Mouse (Mus musculus) midbrain, postnatal 0 days (tissue): ENCODE results near the gene Ppy. TPM values are rescaled to one million over a fixed set of nuclear protein-coding genes. Genes with fewer than 3 reads are reported as not detected.

ENCODE experiments used
- ATAC-seq: fragments of 200-750 bp; cut with Nextera tagmentation; 2 replicates; pipeline ENCODE4 v1.8.0; 2017; ENCODE audit warnings: moderate number of reproducible peaks, mild to moderate bottlenecking, moderate TSS enrichment, moderate library complexity; ENCODE audit not compliant: low FRiP score
- DNase-seq: peaks from one replicate; pipeline ENCODE4 v3.0.0-alpha.2; 2015; ENCODE audit warnings: low spot score
- H3K27ac ChIP-seq: fragments of 300-500 bp; sonication (generic); 2 replicates; pipeline ENCODE4 v1.5.1; 2014; ENCODE audit warnings: low read depth, mild to moderate bottlenecking, low read length, mixed read lengths
- H3K27me3 ChIP-seq: fragments of 300-500 bp; sonication (generic); 2 replicates; pipeline ENCODE4 v1.6.1; 2014; ENCODE audit warnings: low read length, control low read depth, mixed read lengths; ENCODE audit not compliant: insufficient read depth
- H3K36me3 ChIP-seq: fragments of 300-500 bp; sonication (generic); 2 replicates; pipeline ENCODE4 v1.6.1; 2014; ENCODE audit warnings: low read length, control low read depth, mixed read lengths; ENCODE audit not compliant: insufficient read depth
- H3K4me1 ChIP-seq: fragments of 300-500 bp; sonication (generic); 2 replicates; pipeline ENCODE4 v1.6.1; 2014; ENCODE audit warnings: mild to moderate bottlenecking, control low read depth, antibody characterized with exemption, low read length, mixed read lengths; ENCODE audit not compliant: insufficient read depth
- H3K4me2 ChIP-seq: fragments of 300-500 bp; sonication (generic); 2 replicates; pipeline ENCODE4 v1.6.1; 2014; ENCODE audit warnings: low read depth, mild to moderate bottlenecking, low read length, mixed read lengths; ENCODE audit not compliant: poor library complexity, severe bottlenecking
- H3K4me3 ChIP-seq: fragments of 300-500 bp; sonication (generic); 2 replicates; pipeline ENCODE4 v1.5.1; 2014; ENCODE audit warnings: low read depth, mild to moderate bottlenecking, low read length, moderate library complexity
- H3K9ac ChIP-seq: fragments of 300-500 bp; sonication (generic); replicated peaks from 2 replicates; pipeline ENCODE4 v1.6.1; 2014; ENCODE audit warnings: mild to moderate bottlenecking, low read length, moderate library complexity, mixed read lengths; ENCODE audit not compliant: poor library complexity, severe bottlenecking
- H3K9me3 ChIP-seq: fragments of 300-500 bp; sonication (generic); 2 replicates; pipeline ENCODE4 v1.6.1; 2016; ENCODE audit warnings: low read length, control low read depth
- CTCF ChIP-seq: IDR thresholded peaks from 2 replicates; pipeline ENCODE4 v1.5.1; 2016; ENCODE audit warnings: antibody characterized with exemption, mild to moderate bottlenecking
- WGBS: fragments of 180-500 bp; shearing (Covaris S2); extraction: QIAGEN DNeasy Blood & Tissue Kit; methylation state at CpG from one replicate; pipeline ENCODE4 v1.1.7; 2014; 5-methylcytosine and 5-hydroxymethylcytosine counted together
- polyA plus RNA-seq: library from polyadenylated mRNA; unstranded; fragments of >200 nt; fragmentation: Nextera tagmentation; extraction: Ambion mirVana; gene quantifications from 2 replicates; pipeline ENCODE4 v1.2.1, GENCODE M21; 2015
- total RNA-seq: library from RNA; depleted of rRNA; stranded (reverse); fragments of >200 nt; gene quantifications from 2 replicates; pipeline ENCODE4 v1.2.3, GENCODE M21; 2014

The Ppy gene
- total and polyA plus RNA-seq, 2 experiments from 2014 or later = not detected

GRCm38 (mm10) chr11:102117386-102117785, 16.3 kb upstream of the Ppy start:
- no peak for ATAC-seq
- no peaks in the 10 kb centered on the region for H3K9me3 ChIP-seq
- TF ChIP-seq CTCF = no peak
- WGBS = 86% methylated on average over 6 of the region's 6 CpGs
- no peaks in the 10 kb centered on the region for H3K4me1 ChIP-seq
- no peak overlapping the region for H3K9ac ChIP-seq
- DNase-seq = no peak
- H3K27me3 ChIP-seq = no peaks in the 10 kb centered on the region
- no peak overlapping the region for H3K27ac ChIP-seq
- no peaks in the 10 kb centered on the region for H3K36me3 ChIP-seq
- no peak overlapping the region for H3K4me2 ChIP-seq
- no peak overlapping the region for H3K4me3 ChIP-seq

- Histone ChIP-seq H3K36me3 (no peaks in the 10 kb centered on the region), H3K9me3 (no peaks in the 10 kb centered on the region), H3K4me2 (no peak overlapping the region), H3K27ac (no peak overlapping the region), H3K27me3 (no peaks in the 10 kb centered on the region), H3K4me1 (no peaks in the 10 kb centered on the region), H3K4me3 (no peak overlapping the region), H3K9ac (no peak overlapping the region)
- WGBS = 85% methylated on average over 8 of the region's 8 CpGs
- DNase-seq (no peak), ATAC-seq (no peak)
- no peak for TF ChIP-seq CTCF
Measured at GRCm38 (mm10) chr11:102116241-102116640, 15.1 kb upstream of the Ppy start.

GRCm38 (mm10) chr11:102111576-102111975, 10.5 kb upstream of the Ppy start:
- peaks cover 24% of the 10 kb centered on the region for H3K27me3 ChIP-seq
- H3K4me1 ChIP-seq = no peaks in the 10 kb centered on the region
- ATAC-seq (no peak), DNase-seq (no peak)
- no peak for TF ChIP-seq CTCF
- H3K4me3 ChIP-seq = no peak overlapping the region
- H3K9me3 ChIP-seq = no peaks in the 10 kb centered on the region
- no peak overlapping the region for H3K4me2 ChIP-seq
- H3K27ac ChIP-seq = no peak overlapping the region
- 84% methylated on average over 5 of the region's 5 CpGs for WGBS
- H3K36me3 ChIP-seq = no peaks in the 10 kb centered on the region
- no peak overlapping the region for H3K9ac ChIP-seq

- H3K4me1 ChIP-seq = no peaks in the 10 kb centered on the region
- peaks cover 47% of the 10 kb centered on the region for H3K27me3 ChIP-seq
- WGBS = 9% methylated on average over 9 of the region's 9 CpGs
- 0 out of 2 replicates have a peak within 1 kb of the TSS, but pooled peaks have one; percentile 18 for H3K4me2 ChIP-seq
- no peak within 1 kb of the TSS for H3K27ac ChIP-seq
- TF ChIP-seq CTCF = no peak
- H3K9ac ChIP-seq = no peak within 1 kb of the TSS
- no peaks in the 10 kb centered on the region for H3K9me3 ChIP-seq
- no peak for ATAC-seq
- DNase-seq = no peak
- H3K36me3 ChIP-seq = no peaks in the 10 kb centered on the region
- no peak within 1 kb of the TSS for H3K4me3 ChIP-seq
Measured at GRCm38 (mm10) chr11:102107732-102108131, 6.6 kb upstream of the Ppy start, which contains the start of gene Pyy. Gene Pyy (minus strand): TSS chr11:102107832.

GRCm38 (mm10) chr11:102106911-102107310, 5.8 kb upstream of the Ppy start:
- H3K4me1 ChIP-seq = no peaks in the 10 kb centered on the region
- no peaks in the 10 kb centered on the region for H3K36me3 ChIP-seq
- H3K27me3 ChIP-seq = peaks cover 47% of the 10 kb centered on the region
- H3K27ac ChIP-seq = no peak overlapping the region
- 3% methylated on average over 19 of the region's 21 CpGs for WGBS
- H3K4me3 ChIP-seq = no peak overlapping the region
- H3K9me3 ChIP-seq = no peaks in the 10 kb centered on the region
- no peak overlapping the region for H3K9ac ChIP-seq
- no peak for TF ChIP-seq CTCF
- ATAC-seq = no peak
- 0 out of 2 replicates have a peak overlapping the region, but pooled peaks have one; percentile 18 for H3K4me2 ChIP-seq
- DNase-seq = no peak

- ATAC-seq (no peak), DNase-seq (peak; percentile 77)
- Histone ChIP-seq H3K4me3 (no peak overlapping the region), H3K9me3 (no peaks in the 10 kb centered on the region), H3K4me2 (no peak overlapping the region), H3K9ac (no peak overlapping the region), H3K27ac (no peak overlapping the region), H3K4me1 (no peaks in the 10 kb centered on the region), H3K36me3 (no peaks in the 10 kb centered on the region), H3K27me3 (peaks cover 34% of the 10 kb centered on the region)
- 19% methylated on average over 17 of the region's 17 CpGs for WGBS
- peak; percentile 86 for TF ChIP-seq CTCF
Measured at GRCm38 (mm10) chr11:102102485-102103258, 1.6 kb upstream of the Ppy start.
